15 mouse cellular contexts compared by ENCODE assay signal in the genomic region with DNA sequence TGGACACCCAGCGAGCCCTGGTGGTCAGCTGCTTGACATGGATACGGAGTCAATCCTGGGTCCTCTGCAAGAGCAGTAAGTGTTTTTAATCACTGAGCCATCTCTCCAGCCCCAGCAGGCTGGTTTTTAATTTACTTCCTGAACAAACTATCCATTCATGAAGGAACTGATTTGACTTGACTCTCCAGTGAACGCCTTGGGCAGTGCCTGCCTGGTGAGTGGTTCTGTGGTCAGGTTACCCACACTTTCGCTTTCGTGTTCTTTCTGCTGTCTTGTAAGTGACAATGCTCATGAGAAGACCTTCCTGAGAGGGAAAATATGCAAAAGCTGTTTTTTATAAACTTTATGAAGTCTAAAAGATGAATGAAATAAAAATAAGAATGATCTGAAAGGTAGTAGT.
DNase-seq lines count a peak whose midpoint lies in the region; ATAC-seq lines count a peak whose summit lies in the region.
"Had no signal": no experiment of that assay in that cellular context is flagged by ENCODE, and none has a peak within 500 bp of the region (broad histone marks: within the 10 kb centered on the region; RNA-seq: fewer than 3 reads in every experiment).

No protein-coding gene starts in this region.

- H3K27ac ChIP-seq in limb, embryonic 11.5 days (replicated peaks; ENCODE audit: low read depth, low read length), result no peak overlapping the region
- H3K27ac ChIP-seq in limb, embryonic 10.5 days, result no peak overlapping the region
- H3K27ac ChIP-seq in embryonic facial prominence, embryonic 10.5 days (replicated peaks), result no peak overlapping the region
- H3K27ac ChIP-seq: heart, embryonic 15.5 days; hindbrain, embryonic 15.5 days; liver, embryonic 13.5 days; macrophage had no signal

- H3K4me3 ChIP-seq in limb, embryonic 11.5 days (ENCODE audit: low read depth, low read length), result no peak overlapping the region
- H3K4me3 ChIP-seq in limb, embryonic 10.5 days, result no peak overlapping the region
- H3K4me3 ChIP-seq in embryonic facial prominence, embryonic 10.5 days, result no peak overlapping the region
- H3K4me3 ChIP-seq: erythroblast, embryonic 14.5 days; heart, embryonic 15.5 days; hindbrain, embryonic 15.5 days; liver, embryonic 13.5 days had no signal

- H3K9me3 ChIP-seq in limb, embryonic 11.5 days (ENCODE audit: control insufficient read depth, low read length), result no peaks in the 10 kb centered on the region
- H3K9me3 ChIP-seq in limb, embryonic 10.5 days (replicated peaks), result no peaks in the 10 kb centered on the region
- H3K9me3 ChIP-seq in embryonic facial prominence, embryonic 10.5 days, result no peaks in the 10 kb centered on the region
- H3K9me3 ChIP-seq: heart, embryonic 15.5 days; hindbrain, embryonic 15.5 days; liver, embryonic 13.5 days had no signal

- WGBS in limb, embryonic 11.5 days, result 64% methylated on average over 5 of the region's 5 CpGs
- WGBS in limb, embryonic 10.5 days, result 80% methylated on average over 5 of the region's 5 CpGs
- 53% methylated on average over 5 of the region's 5 CpGs for WGBS in embryonic facial prominence, embryonic 10.5 days

- no peaks in the 10 kb centered on the region; the same call in 1 of the 2 replicates for H3K36me3 ChIP-seq in limb, embryonic 11.5 days (ENCODE audit: control insufficient read depth, insufficient read depth, low read length)
- H3K36me3 ChIP-seq in limb, embryonic 10.5 days, result no peaks in the 10 kb centered on the region
- H3K36me3 ChIP-seq in embryonic facial prominence, embryonic 10.5 days (replicated peaks), result 0 out of 2 replicates have a peak, but pooled peaks cover 3% of the 10 kb centered on the region
- H3K36me3 ChIP-seq: hindbrain, embryonic 15.5 days had no signal

- H3K9ac ChIP-seq in limb, embryonic 11.5 days (ENCODE audit: low read length), result no peak overlapping the region
- H3K9ac ChIP-seq: heart, embryonic 15.5 days; hindbrain, embryonic 15.5 days; liver, embryonic 13.5 days had no signal

- no peak for ATAC-seq in limb, embryonic 11.5 days (ENCODE audit: insufficient number of reproducible peaks, low FRiP score, low TSS enrichment, low read depth)
- ATAC-seq in neutrophil, adult 5-6 weeks (ENCODE audit: extremely low read depth, insufficient number of reproducible peaks, low FRiP score, poor library complexity, severe bottlenecking), result peak; percentile 44; the same call in 1 of the 2 replicates

- peak; percentile 20 for DNase-seq in limb, embryonic 11.5 days (ENCODE audit: low spot score)
- DNase-seq in limb, embryonic 10.5 days (ENCODE audit: low spot score), result no peak
- peak; percentile 38 for DNase-seq in CD4-positive helper T cell, adult 2 months (ENCODE audit: low read depth, low spot score)
- peak; percentile 33 for DNase-seq in embryonic facial prominence, embryonic 10.5 days (ENCODE audit: low spot score)
- no peak for DNase-seq in neural tube, embryonic 10.5 days (ENCODE audit: extremely low spot score, low spot score)
- no peak for DNase-seq in right cerebral cortex, postnatal 14 days
- DNase-seq: adrenal gland, postnatal 36 days; cerebellum, postnatal 25 days; liver, embryonic 13.5 days; thymus, adult 2 months had no signal

- H3K4me2 ChIP-seq in limb, embryonic 11.5 days (ENCODE audit: low read depth, severe bottlenecking), result no peak overlapping the region
- H3K4me2 ChIP-seq: heart, embryonic 15.5 days; hindbrain, embryonic 15.5 days; liver, embryonic 13.5 days had no signal

- 0 out of 2 replicates have a peak, but pooled peaks cover 5% of the 10 kb centered on the region for H3K27me3 ChIP-seq in limb, embryonic 11.5 days (ENCODE audit: control insufficient read depth, insufficient read depth, low read length)
- peaks cover 61% of the 10 kb centered on the region for H3K27me3 ChIP-seq in limb, embryonic 10.5 days (ENCODE audit: low read depth, poor library complexity, severe bottlenecking)
- H3K27me3 ChIP-seq in embryonic facial prominence, embryonic 10.5 days (replicated peaks; ENCODE audit: low read depth, poor library complexity, severe bottlenecking), result no peaks in the 10 kb centered on the region
- H3K27me3 ChIP-seq: heart, embryonic 15.5 days; hindbrain, embryonic 15.5 days; liver, embryonic 13.5 days had no signal

- H3K4me1 ChIP-seq in limb, embryonic 11.5 days (ENCODE audit: control insufficient read depth, insufficient read depth, low read length), result 0 out of 2 replicates have a peak, but pooled peaks cover 3% of the 10 kb centered on the region
- H3K4me1 ChIP-seq in limb, embryonic 10.5 days, result peaks cover 27% of the 10 kb centered on the region
- peaks cover 13% of the 10 kb centered on the region; the same call in 1 of the 2 replicates for H3K4me1 ChIP-seq in embryonic facial prominence, embryonic 10.5 days
- H3K4me1 ChIP-seq: heart, embryonic 15.5 days; hindbrain, embryonic 15.5 days; liver, embryonic 13.5 days had no signal

Comparison
In these comparisons a context has a peak if more than half of its experiments do, and no peak if none do; other contexts are left out.
1. DNase-seq: peak in limb, embryonic 11.5 days (single experiment), CD4-positive helper T cell, adult 2 months (single experiment) and embryonic facial prominence, embryonic 10.5 days (single experiment); none in limb, embryonic 10.5 days (single experiment), neural tube, embryonic 10.5 days (single experiment) and right cerebral cortex, postnatal 14 days (single experiment).